Mouse (Mus musculus): ENCODE results near the gene Tns2. TPM values are rescaled to one million over a fixed set of nuclear protein-coding genes. Genes with fewer than 3 reads are reported as not detected.
A peak's percentile ranks its signal among the peaks of the same experiment; 100 is the strongest.

Gene Tns2
- polyA plus RNA-seq, 1 experiment from 2014 or later, result 25.0 TPM

DNA sequence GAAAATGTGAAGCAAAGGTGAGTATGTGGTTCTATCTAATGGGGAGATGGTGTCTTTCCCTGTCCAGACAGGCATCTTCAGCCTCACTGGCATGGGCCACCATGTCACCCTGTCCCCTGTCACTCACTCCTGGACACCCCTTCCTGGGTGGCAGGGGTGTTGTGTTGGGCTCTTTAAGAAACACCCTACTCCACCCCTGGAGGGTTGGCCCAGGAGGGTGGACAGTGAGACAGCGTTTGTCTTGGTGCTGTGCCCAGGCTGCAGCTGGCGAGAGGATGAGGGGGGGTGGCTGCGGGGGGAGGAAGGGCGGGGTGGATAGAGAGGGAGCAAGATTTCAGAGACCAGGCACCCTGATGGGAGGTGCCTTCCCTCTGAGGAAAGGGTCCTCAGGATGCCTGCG lies 5.1 kb downstream of the Tns2 start:
- ATAC-seq (replicated peaks; ENCODE audit: insufficient number of reproducible peaks, low FRiP score, low TSS enrichment), result no peak
- no peak overlapping the region for H3K4me3 ChIP-seq (ENCODE audit: low read depth, low read length)
- no peaks in the 10 kb centered on the region for H3K9me3 ChIP-seq (replicated peaks; ENCODE audit: control insufficient read depth, low read length)
- H3K27me3 ChIP-seq (ENCODE audit: control insufficient read depth, insufficient read depth, low read length), result no peaks in the 10 kb centered on the region; the same call in 1 of the 2 replicates
- peaks cover 70% of the 10 kb centered on the region for H3K4me1 ChIP-seq (ENCODE audit: control insufficient read depth, insufficient read depth, low read length)
- H3K4me2 ChIP-seq, result peak overlapping the region; percentile 39
- H3K9ac ChIP-seq (ENCODE audit: low read depth, low read length), result no peak overlapping the region
- 48% methylated on average over 5 of the region's 5 CpGs for WGBS (ENCODE audit: insufficient replicate concordance)
- peaks cover 8% of the 10 kb centered on the region for H3K36me3 ChIP-seq (ENCODE audit: control insufficient read depth, insufficient read depth, low read length)
- no peak overlapping the region for H3K27ac ChIP-seq (ENCODE audit: low read depth, low read length)

DNA sequence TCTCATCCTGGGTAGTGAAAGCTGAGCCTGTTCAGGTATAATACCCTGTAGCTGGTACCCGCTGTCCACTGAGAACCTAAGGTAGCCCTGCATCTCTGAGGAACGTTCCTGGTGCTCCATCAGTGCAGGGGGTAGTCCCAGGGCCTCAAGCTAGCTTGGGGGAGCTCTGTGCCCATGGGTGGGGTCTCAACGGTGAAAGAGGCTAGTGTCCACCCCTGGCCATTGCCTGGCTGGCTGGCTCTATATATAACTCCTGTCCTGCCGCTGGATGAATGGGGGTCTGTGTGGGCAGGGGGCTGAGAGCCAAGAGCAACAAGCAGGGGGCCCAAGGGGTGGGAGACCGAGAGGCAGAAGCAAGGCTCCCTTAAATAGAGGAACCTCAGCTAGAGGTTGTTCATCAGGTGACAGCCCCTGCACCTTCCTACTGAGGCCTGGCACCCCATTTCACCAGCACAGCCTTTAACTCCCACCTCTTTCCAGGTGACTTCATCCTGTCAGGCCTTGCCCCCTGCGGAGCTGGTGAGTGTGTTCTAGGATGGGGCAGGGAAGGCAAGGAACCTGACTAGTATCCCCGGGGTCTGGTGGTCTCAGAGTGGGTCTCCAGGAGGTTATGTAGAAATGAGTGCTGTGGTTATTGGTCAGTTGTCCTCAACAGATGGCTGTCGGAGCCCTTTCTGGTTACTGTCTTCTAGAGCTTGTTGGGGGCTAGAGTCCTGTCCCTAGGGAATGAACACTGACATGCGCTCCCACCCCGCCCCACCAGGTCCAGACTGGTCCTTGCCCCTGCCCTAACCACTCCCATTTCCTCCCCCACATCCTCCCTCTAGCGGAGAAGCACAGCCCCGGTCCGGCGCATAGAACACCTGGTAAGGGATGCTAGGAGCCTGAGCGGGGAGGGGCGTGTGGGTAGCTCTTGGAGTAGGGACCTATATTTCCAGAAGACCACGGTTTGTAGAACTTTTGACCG lies 5.8 kb downstream of the Tns2 start:
- peaks cover 11% of the 10 kb centered on the region for H3K36me3 ChIP-seq (ENCODE audit: control insufficient read depth, insufficient read depth, low read length)

DNA sequence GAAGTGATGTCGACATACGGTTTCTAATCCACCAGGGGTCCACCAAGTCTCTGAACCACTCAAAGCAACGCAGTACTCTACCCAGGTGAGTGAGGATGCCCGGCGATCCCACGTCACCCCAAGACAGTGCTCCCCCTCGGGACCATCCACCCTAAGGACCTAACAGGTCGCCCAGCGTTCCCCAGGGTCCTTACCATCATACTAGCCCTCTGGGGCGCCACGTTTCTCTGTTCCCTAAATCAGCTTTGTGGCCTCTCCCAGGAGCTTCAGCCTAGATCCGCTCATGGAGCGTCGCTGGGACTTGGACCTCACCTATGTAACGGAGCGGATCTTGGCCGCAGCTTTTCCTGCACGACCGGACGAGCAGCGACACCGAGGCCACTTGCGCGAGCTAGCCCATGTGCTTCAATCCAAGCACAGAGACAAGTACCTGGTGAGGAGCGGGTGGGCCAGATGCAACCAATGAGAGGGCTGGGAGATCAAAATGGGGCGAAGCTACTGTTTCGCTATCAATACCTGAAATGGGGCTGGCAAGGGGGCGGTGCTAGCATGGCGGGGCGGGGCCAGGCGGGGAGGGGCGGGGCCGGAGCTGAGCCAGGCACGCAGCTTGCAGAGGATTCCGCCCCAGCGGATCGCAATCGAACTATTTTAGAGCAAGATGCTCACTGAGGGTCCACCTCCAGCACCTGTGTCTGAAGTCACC lies 6.7 kb downstream of the Tns2 start:
- no peak overlapping the region for H3K9ac ChIP-seq (ENCODE audit: low read depth, low read length)
- WGBS (ENCODE audit: insufficient replicate concordance), result 14% methylated on average over 38 of the region's 38 CpGs
- H3K27me3 ChIP-seq (ENCODE audit: control insufficient read depth, insufficient read depth, low read length), result no peaks in the 10 kb centered on the region; the same call in 1 of the 2 replicates
- H3K36me3 ChIP-seq (ENCODE audit: control insufficient read depth, insufficient read depth, low read length), result peaks cover 16% of the 10 kb centered on the region
- no peak overlapping the region for H3K27ac ChIP-seq (ENCODE audit: low read depth, low read length)
- H3K9me3 ChIP-seq (replicated peaks; ENCODE audit: control insufficient read depth, low read length), result no peaks in the 10 kb centered on the region
- ATAC-seq (replicated peaks; ENCODE audit: insufficient number of reproducible peaks, low FRiP score, low TSS enrichment), result no peak
- H3K4me3 ChIP-seq (ENCODE audit: low read depth, low read length), result peak overlapping the region; percentile 10
- peak overlapping the region; percentile 39 for H3K4me2 ChIP-seq
- H3K4me1 ChIP-seq (ENCODE audit: control insufficient read depth, insufficient read depth, low read length), result peaks cover 56% of the 10 kb centered on the region

More for the DNA sequence above, 5.8 kb downstream of the Tns2 start:
- peak overlapping the region; percentile 10; the same call in 1 of the 2 replicates for H3K4me3 ChIP-seq (ENCODE audit: low read depth, low read length)
- H3K27ac ChIP-seq (ENCODE audit: low read depth, low read length), result no peak overlapping the region
- H3K9ac ChIP-seq (ENCODE audit: low read depth, low read length), result no peak overlapping the region
- ATAC-seq (replicated peaks; ENCODE audit: insufficient number of reproducible peaks, low FRiP score, low TSS enrichment), result no peak
- WGBS (ENCODE audit: insufficient replicate concordance), result 28% methylated on average over 18 of the region's 18 CpGs
- H3K4me1 ChIP-seq (ENCODE audit: control insufficient read depth, insufficient read depth, low read length), result peaks cover 65% of the 10 kb centered on the region
- peak overlapping the region; percentile 39 for H3K4me2 ChIP-seq
- H3K27me3 ChIP-seq (ENCODE audit: control insufficient read depth, insufficient read depth, low read length), result no peaks in the 10 kb centered on the region; the same call in 1 of the 2 replicates
- H3K9me3 ChIP-seq (replicated peaks; ENCODE audit: control insufficient read depth, low read length), result no peaks in the 10 kb centered on the region

DNA sequence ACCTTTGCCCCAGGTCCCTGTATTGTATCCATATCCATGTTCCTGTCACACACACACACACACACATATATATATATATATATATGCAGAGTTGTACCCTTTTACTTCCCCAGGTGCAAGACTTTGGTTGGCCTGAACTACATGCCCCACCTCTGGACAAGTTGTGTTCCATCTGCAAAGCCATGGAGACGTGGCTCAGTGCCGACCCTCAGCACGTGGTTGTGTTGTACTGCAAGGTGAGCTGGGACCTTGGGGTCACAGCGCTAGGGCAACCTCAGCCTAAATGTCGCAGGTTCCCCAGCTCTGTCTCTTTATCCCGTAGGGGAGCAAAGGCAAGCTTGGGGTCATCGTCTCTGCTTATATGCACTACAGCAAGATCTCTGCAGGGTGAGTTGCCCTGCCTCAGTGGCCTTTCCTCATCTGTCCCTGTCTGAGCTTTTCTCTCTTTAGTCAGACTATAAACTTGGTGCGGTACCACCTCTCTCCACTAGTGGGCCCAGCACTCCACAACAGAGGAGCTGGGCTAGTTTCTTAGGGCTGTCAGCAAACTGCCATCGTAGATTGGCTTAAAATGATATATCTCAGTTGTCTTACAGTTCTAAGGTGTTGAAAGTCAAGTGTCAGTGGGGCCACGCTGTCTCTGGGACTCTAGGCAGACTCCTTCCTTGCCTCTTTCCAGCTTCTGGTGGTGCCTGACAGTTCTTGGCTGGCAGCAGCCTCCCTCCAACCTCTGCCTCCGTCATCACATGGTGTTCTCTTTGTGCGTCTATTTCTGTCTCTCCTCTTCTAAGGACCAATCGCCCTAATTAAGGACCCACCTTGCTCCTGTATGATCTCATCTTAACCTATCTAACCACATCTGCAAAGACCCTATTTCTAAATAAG lies 7.7 kb downstream of the Tns2 start:
- Histone ChIP-seq H3K27ac (ENCODE audit: low read depth, low read length) (no peak overlapping the region), H3K36me3 (ENCODE audit: control insufficient read depth, insufficient read depth, low read length) (peaks cover 23% of the 10 kb centered on the region), H3K9ac (ENCODE audit: low read depth, low read length) (no peak overlapping the region), H3K9me3 (replicated peaks; ENCODE audit: control insufficient read depth, low read length) (no peaks in the 10 kb centered on the region), H3K27me3 (ENCODE audit: control insufficient read depth, insufficient read depth, low read length) (no peaks in the 10 kb centered on the region; the same call in 1 of the 2 replicates), H3K4me1 (ENCODE audit: control insufficient read depth, insufficient read depth, low read length) (peaks cover 46% of the 10 kb centered on the region), H3K4me2 (peak overlapping the region; percentile 14; the same call in 1 of the 2 replicates), H3K4me3 (ENCODE audit: low read depth, low read length) (no peak overlapping the region)
- 37% methylated on average over 13 of the region's 13 CpGs for WGBS (ENCODE audit: insufficient replicate concordance)
- no peak for ATAC-seq (replicated peaks; ENCODE audit: insufficient number of reproducible peaks, low FRiP score, low TSS enrichment)

DNA sequence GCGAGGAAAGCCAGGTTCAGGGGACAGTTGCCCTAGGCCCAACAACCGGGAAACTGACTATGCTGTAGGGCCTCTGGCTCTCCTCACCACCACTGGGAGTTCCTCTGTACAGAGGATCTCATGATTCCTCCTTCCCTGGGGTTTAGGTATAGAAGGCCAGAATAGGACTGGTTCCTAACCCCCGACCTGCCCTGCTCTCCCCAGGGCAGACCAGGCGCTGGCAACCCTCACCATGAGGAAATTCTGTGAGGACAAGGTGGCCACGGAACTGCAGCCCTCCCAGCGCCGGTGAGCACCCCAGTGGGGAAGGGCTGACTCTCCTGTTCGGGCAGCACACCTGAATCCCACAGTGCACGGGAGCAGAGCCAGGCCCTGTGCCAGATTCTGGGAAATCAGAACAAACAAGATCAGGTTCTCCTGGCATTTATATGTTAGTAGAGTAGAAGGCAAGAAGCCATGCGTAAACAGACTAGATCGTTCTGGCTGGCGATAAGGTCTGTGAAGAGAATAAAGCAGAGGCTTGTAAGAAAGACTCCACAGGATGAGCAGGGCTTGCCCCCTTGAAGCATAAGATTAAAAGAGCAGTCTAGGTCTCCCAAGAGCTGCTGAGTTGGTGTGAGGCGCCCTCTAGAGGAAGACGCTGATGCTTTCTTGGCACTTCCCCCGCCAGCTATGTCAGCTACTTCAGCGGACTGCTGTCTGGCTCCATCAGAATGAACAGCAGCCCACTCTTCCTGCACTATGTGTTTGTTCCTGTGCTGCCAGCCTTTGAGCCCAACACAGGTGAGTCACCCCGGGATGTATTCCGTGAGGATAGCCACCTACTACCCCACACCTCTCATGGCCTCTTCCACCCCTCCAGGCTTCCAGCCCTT lies 8.7 kb downstream of the Tns2 start:
- ATAC-seq (replicated peaks; ENCODE audit: insufficient number of reproducible peaks, low FRiP score, low TSS enrichment), result no peak
- Histone ChIP-seq H3K4me1 (ENCODE audit: control insufficient read depth, insufficient read depth, low read length) (peaks cover 38% of the 10 kb centered on the region), H3K27ac (ENCODE audit: low read depth, low read length) (peak overlapping the region; percentile 30; the same call in 1 of the 2 replicates), H3K9ac (ENCODE audit: low read depth, low read length) (no peak overlapping the region), H3K4me2 (no peak overlapping the region), H3K4me3 (ENCODE audit: low read depth, low read length) (no peak overlapping the region), H3K36me3 (ENCODE audit: control insufficient read depth, insufficient read depth, low read length) (peaks cover 29% of the 10 kb centered on the region), H3K27me3 (ENCODE audit: control insufficient read depth, insufficient read depth, low read length) (no peaks in the 10 kb centered on the region; the same call in 1 of the 2 replicates), H3K9me3 (replicated peaks; ENCODE audit: control insufficient read depth, low read length) (no peaks in the 10 kb centered on the region)
- WGBS (ENCODE audit: insufficient replicate concordance), result 53% methylated on average over 18 of the region's 18 CpGs

DNA sequence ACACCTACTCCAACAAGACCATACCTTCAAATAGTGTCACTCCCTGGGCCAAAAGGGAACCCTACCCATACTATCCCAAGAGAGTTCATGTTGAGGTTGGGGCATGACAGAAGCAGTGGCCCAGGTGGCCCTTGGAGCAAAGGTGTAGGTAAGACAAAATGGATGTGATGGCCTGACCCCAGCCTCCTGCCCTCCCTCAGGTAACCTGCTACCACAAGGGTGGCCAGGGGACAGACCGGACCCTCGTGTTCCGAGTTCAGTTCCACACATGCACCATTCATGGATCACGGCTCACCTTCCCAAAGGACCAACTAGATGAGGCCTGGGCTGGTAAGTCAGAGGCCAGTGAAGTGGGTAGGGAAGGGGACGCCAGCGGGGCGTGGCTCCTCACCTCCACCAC lies 10.1 kb downstream of the Tns2 start:
- no peak overlapping the region for H3K4me2 ChIP-seq
- H3K9me3 ChIP-seq (replicated peaks; ENCODE audit: control insufficient read depth, low read length), result no peaks in the 10 kb centered on the region
- no peak overlapping the region for H3K9ac ChIP-seq (ENCODE audit: low read depth, low read length)
- H3K27ac ChIP-seq (ENCODE audit: low read depth, low read length), result no peak overlapping the region
- WGBS (ENCODE audit: insufficient replicate concordance), result 87% methylated on average over 7 of the region's 7 CpGs
- H3K4me1 ChIP-seq (ENCODE audit: control insufficient read depth, insufficient read depth, low read length), result peaks cover 31% of the 10 kb centered on the region
- no peak for ATAC-seq (replicated peaks; ENCODE audit: insufficient number of reproducible peaks, low FRiP score, low TSS enrichment)
- no peak overlapping the region for H3K4me3 ChIP-seq (ENCODE audit: low read depth, low read length)
- H3K27me3 ChIP-seq (ENCODE audit: control insufficient read depth, insufficient read depth, low read length), result no peaks in the 10 kb centered on the region; the same call in 1 of the 2 replicates
- peaks cover 29% of the 10 kb centered on the region for H3K36me3 ChIP-seq (ENCODE audit: control insufficient read depth, insufficient read depth, low read length)

DNA sequence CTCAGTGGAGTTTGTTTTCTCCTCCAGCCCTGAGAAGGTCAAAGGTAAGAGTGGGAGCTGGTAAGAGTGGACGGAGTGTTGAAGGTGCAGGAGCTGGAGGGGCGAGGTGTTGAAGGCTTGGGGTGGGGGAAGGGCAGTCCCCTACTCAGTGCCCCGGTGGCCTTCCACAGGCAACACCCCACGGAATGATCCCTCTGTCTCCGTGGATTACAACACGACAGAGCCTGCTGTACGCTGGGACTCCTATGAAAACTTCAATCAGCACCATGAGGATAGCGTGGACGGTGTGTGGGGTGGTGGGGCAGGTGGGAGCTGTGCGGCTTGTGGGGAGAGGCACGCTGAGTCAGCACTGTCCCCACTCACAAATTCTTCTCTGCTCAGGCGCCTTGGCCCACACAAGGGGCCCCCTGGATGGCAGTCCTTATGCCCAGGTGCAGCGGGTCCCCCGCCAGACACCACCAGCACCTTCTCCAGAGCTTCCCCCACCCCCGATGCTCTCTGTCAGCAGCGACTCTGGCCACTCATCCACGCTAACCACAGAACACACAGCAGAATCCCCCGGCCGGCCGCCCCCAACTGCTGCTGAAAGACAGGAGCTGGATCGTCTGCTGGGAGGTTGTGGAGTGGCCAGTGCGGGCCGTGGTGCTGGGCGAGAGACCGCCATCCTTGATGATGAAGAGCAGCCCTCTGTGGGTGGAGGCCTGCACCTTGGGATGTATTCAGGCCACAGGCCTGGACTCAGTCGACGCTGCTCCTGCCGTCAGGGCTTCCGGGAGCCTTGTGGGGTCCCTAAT lies 10.7 kb downstream of the Tns2 start:
- WGBS (ENCODE audit: insufficient replicate concordance), result 65% methylated on average over 29 of the region's 29 CpGs
- Histone ChIP-seq H3K9me3 (replicated peaks; ENCODE audit: control insufficient read depth, low read length) (no peaks in the 10 kb centered on the region), H3K27ac (ENCODE audit: low read depth, low read length) (no peak overlapping the region), H3K4me1 (ENCODE audit: control insufficient read depth, insufficient read depth, low read length) (peaks cover 29% of the 10 kb centered on the region), H3K4me3 (ENCODE audit: low read depth, low read length) (no peak overlapping the region), H3K4me2 (no peak overlapping the region), H3K27me3 (ENCODE audit: control insufficient read depth, insufficient read depth, low read length) (no peaks in the 10 kb centered on the region; the same call in 1 of the 2 replicates), H3K9ac (ENCODE audit: low read depth, low read length) (peak overlapping the region; percentile 39; the same call in 1 of the 2 replicates), H3K36me3 (ENCODE audit: control insufficient read depth, insufficient read depth, low read length) (peaks cover 32% of the 10 kb centered on the region)
- ATAC-seq (replicated peaks; ENCODE audit: insufficient number of reproducible peaks, low FRiP score, low TSS enrichment), result no peak
